Mouse (Mus musculus) heart, adult 2 months (tissue): ENCODE measurements around the gene Cap1.

Experiments used
- CTCF ChIP-seq: fragments of 200-600 bp; IDR thresholded peaks from 2 replicates; pipeline ENCODE4 v1.8.1; 2022; ENCODE audit warnings: antibody characterized with exemption, mild to moderate bottlenecking, moderate library complexity
- POLR2A ChIP-seq: fragments of 200-500 bp; IDR thresholded peaks from 2 replicates; pipeline ENCODE4 v1.6.1; 2011; ENCODE audit warnings: mild to moderate bottlenecking, low read depth, low read length, control low read depth; ENCODE audit not compliant: insufficient read depth

- TF ChIP-seq POLR2A, result no peak
- TF ChIP-seq CTCF, result no peak
Observed at GRCm38 (mm10) chr4:122873003-122873402, 12.9 kb downstream of the Cap1 start.
